Mouse (Mus musculus) brain, embryonic 18.5 days (tissue): ENCODE measurements around the gene Lix1l.
"Not testable (repeated sequence)": the region's sequence is repeated elsewhere in the genome, so short reads cannot be mapped to it uniquely, and the experiment has no call there.

Experiments used
- DNase-seq: peaks from one replicate; pipeline ENCODE4 v3.0.0-alpha.2; 2012; ENCODE audit warnings: low read depth, low spot score

Lix1l gene

DNA sequence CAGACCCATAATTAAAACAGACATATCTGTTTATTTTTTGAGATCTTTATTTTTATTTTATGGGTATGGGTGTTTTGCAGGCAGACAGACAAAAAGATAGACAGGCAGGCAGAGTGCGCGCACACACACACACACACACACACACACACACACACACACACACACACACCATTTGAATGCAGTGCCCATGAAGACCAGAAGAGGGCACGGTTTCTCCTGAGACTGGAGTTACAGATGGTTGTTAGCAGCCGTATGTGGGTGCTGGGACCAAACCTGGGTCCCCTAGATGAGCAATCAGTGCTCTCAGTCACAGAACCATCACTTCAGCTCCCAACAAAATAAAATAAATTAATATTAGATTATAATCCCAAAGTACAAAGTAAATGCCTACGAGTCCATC lies 17.6 kb upstream of the Lix1l start:
- DNase-seq, result no peak

DNA sequence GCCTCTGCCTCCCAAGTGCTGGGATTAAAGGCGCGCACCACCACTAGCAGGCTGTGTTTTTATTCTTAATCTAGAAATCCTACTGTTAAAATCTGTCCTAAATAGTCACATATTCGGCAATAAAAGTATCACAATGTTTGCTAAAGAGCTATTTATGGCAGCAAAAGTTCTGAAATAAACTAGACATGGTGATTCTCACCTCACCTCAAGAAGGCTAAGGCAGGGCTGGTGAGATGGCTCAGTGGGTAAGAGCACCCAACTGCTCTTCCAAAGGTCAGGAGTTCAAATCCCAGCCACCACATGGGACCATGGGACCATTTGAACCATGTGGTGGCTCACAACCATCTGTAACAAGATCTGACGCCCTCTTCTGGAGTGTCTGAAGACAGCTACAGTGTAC lies 10.3 kb upstream of the Lix1l start:
- no peak for DNase-seq

DNA sequence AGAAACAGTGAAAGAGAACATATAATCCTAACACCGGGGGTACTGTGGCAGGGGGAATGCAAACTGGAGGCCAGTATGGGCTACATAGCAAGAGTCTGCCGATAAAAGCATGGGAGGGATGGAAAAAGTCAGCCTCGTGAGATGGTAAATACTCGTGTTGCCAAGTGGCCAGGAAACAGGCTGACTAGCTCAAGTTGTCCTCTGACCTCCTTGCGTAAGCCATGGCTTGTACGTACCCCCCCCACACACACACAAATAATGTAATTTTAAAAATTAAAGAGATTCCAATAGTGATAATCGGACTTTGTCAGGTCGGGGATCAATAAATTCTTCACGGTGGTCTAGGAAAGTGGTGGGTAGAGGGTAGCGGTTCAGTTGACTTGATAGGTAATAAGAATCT lies 7.6 kb upstream of the Lix1l start:
- DNase-seq, result no peak

DNA sequence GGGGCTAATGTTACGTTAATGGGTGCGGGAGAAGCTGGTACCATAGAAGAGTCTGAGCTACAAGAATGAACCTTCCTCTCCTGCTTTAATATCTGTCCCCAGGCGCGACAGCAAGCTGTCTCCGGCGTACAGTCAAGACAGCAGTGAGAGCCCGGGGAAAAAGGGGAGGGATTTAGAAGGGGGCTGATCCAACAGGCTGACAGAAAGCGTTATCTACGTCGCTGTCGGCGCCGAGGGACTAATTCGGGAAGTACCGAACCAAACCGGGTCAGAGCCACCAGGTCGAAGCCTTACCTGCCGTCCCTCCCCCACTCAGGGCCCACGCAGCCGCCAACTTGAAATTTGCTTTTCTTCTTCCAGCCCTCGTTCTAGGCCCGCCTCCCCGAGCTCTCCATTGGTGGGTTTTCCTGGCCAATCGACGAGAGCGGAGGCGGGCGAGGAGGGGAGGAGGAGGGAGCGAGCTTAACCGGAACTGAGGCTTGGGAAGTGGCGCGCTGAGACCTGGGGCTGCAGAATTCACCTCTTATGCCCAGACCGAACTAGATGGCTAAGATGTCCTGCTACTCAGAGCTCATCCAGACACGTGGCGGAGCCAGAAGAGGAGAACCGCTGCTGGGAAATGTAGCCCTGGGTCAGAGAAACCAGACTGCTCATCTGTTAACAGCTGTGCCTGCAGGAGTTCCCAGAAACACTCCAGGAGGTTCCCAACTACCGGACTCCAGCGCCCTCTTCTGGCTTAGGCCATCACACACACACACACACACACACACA lies 7.0 kb upstream of the Lix1l start, which contains the start of gene Polr3gl:
Gene Polr3gl (minus strand): TSS at position 392 of the 771 bp plus-strand sequence.
- peak; percentile 90 for DNase-seq

DNA sequence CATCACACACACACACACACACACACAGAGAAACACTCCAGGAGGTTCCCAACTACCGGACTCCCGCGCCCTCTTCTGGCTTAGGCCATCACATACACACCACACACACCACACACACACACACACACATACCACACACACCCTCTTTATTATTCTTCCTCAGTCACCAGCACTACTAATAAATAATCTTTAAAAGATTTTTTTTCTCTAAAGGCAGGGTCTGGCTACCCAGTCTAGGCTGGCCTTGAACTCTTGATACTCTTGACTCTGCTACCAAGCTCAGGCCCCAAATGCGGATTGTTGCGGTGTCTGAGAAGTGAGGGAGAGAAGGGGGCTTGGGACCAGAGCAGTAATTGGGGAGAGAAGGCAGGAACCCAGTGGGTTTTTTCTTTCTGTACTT lies 6.1 kb upstream of the Lix1l start:
- no peak for DNase-seq

DNA sequence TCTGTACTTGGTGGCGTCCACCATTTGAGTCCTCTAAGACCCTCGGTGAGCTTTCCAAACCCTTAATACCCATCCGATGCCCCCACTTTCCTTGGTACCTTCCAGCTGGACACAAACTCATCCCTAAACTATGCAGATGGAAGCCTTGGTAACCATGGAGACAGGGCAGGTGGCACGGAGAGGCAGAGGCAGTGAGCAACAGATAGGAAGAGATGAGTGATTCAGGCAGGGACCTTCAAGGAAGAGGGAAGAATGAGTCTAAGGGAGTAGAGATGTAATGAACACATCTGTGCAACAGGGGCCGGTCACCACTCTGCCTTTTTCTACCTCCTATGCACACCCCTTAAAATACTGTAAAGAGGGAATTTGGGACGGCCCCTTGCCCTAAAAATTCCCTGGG lies 5.3 kb upstream of the Lix1l start:
- no peak for DNase-seq

DNA sequence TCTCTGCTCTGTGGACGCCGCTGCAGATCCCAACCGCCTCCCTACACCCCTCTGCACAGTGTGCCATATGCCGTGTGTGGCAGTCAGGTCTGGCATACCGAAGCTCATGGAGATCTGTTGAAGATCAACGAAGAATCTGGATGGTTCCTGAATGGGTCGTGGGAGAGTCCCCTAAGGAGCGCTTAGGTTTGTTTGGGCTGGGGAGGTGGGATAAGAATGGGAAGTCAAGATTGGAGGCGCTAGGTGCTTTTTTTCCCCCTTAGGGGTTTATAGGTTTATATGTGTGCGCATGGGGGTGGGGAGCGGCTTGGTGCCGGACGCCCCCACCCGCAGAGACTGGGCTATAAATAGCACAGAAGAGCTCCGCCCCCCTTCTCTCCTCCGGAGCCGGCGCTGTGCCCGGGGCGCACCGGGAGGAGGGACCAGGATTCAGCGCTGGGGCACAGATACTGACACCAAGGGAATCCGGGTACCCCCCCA lies 4.7 kb upstream of the Lix1l start, which contains the start of gene Ankrd34a:
Gene Ankrd34a (plus strand): TSS at position 409 of the 480 bp plus-strand sequence.
- no peak for DNase-seq

DNA sequence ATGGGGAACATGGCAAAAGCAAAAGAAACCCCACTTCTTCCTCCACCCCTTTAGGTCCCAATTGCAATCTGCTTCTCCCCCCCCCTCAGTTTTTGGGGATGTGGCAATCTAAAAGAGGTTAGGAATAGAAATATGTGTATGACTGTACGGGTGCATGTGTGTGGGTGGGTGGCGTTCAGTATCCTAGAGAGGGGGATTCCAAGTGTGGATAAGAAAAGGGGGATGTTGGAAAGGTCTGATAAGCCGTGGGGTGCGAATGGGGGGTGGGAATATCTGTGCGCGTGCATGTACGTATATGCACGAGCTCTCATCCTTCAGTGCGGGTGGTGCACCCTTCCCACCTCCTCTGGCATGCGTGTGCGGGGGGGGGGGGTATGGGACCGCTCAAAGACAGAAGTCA lies 4.1 kb upstream of the Lix1l start:
- DNase-seq, result no peak

DNA sequence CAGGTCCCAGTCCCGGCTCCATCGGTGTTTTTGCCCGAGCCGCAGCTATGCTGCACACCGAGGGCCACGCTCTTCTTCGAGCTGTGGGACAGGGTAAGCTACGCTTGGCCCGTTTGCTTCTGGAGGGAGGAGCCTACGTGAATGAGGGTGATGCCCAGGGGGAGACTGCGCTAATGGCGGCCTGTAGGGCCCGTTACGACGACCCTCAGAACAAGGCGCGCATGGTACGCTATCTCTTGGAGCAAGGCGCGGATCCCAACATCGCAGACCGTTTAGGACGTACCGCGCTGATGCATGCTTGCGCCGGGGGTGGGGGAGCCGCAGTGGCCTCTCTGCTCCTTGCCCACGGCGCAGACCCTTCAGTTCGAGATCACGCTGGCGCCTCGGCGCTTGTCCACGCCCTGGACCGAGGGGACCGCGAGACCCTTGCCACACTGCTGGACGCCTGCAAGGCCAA lies 3.5 kb upstream of the Lix1l start:
- no peak for DNase-seq

DNA sequence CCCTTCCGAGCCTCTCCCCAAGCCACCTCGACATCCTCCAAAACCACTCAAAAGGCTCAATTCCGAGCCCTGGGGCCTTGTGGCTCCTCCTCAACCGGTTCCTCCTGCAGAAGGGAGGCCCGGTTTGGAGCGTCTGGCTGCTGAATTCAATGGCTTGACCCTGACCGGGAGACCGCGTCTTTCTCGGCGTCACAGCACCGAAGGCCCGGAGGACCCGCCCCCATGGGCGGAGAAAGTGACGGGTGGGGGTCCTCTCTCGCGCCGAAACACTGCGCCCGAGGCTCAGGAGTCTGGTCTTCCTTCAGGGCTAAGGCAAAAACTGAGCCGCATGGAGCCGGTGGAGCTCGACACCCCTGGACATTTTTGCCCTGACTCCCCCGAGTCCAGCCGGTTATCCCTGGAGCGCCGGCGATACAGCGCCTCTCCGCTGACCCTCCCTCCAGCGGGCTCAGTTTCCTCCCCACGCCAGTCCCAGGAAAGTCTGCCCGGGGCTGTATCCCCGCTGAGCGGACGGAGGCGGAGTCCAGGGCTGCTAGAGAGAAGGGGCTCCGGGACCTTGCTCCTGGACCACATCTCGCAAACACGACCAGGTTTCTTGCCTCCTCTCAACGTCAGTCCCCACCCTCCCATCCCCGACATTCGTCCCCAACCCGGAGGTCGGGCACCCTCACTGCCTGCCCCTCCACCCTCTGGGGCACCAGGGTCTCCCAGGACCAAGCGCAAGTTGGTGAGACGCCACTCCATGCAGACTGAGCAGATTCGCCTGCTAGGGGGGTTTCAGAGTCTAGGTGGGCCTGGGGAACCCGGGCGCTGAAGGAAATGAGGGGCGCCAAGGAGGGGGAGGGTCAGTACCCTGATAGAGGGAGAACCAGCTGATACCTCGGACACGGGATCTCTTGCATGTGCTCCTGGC lies 2.5 kb upstream of the Lix1l start:
- DNase-seq, result no peak

DNA sequence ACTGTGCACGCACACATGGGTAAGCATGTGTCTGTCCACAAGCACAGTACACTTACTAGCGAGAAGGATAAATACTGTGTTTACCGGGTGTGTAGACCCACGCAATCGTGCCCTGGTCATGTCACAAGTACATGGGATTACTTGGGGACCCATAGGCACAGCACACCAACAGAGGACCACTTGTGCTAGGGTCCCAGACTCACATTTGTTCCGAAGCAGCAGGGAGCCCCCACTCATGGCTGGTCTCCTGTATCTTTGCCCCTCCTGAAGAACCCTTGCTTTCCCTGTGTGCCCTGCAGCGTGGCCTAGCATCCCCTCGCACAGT lies 1.9 kb upstream of the Lix1l start:
- DNase-seq, result no peak

DNA sequence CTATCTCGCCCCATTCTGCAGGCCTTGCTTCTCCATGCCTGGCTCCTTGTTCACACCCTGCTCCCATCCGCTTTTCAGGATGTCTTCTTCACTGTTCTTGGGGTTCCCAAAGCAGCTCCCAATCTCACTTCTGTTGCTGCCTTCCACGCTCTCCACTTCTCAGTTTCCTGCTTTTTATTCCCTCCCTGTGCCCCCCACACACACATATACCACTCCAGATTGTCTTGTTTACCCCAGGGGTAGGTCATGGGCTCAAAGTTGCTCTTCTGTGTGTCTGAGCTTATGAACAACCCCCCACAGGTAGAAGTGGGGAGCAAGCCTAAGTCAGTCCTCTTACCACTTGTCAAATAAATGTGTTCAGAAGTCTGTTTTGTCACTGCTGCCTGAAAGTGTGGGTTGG lies 1.5 kb upstream of the Lix1l start:
- no peak for DNase-seq

DNA sequence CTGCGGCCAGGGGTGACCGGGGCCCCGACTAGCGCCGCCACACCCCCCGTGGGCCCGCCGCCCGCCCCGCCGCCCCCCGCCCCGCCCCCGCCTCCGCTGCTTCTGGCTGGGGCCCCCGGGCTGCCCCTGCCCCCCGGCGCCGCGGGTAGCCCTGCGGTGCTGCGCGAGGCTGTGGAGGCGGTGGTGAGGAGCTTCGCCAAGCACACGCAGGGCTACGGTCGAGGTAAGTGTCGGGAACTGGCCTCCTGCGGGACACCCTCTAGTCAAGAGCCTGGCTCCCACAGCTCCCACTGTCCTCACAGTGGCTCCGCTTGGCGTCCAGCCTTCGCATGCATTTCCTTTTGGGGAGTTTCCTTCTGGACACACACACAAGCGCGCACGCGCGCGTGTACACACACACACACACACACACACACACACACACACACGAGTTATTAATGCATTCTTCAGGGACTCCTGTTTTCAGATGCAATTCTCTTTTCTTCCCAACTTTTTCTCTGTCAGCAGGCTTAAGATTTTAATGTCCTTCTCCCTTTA lies 370 bp downstream of the Lix1l start:
- DNase-seq, result no peak

DNA sequence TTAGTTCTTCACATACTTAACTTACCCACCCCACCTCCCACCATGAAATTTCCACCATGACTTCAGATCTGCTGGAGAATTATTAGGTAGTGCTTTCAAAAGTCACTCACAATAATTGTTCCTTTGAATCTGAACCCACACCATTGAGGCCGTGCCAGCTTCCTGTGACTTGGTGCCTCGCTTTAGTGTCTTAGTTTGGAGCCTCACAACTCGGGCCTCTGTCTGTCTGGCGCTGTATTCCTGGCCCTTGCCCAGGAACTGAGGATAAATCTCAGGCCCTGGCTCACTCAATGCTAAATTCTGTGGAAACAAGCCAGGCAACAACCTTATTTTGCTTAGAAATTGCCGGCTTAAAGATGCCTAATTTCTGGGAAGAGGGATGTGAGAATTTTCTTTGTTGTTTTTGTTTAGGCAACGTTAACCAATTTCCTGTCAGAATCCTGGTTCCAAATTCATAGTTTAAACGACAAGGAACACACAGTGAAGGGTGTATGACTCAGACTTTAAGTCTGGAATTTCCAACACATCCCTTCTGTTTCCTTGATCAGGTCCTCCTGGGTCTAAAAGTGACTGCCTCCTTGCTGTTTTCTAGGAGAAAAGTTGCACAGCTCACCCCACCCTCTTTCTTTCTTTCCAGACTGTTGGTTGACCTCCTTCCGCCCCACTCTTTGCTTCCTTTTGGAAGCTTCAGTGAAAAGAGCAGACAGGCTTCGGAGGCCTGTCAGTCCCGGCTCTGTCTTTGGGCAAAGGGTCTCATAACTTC lies 1.2 kb downstream of the Lix1l start:
- no peak for DNase-seq

DNA sequence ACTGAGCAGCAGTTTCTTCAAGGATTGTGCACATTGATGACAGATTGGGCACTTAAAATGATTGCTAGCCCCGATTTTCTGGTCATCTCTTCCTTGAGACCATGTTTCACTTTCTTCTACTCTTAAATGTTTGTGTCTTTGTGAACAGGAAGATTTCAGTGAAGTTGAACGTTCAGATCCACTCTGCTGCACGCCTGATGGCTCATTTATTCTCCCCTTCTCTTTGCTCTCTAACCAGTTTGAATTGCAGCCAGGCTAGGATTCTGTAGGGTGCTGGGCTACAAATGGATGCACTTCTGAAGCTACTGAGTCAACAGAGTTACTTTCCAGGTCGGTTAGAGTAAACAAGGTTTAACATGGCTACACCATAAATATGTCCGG lies 1.7 kb downstream of the Lix1l start:
- no peak for DNase-seq

DNA sequence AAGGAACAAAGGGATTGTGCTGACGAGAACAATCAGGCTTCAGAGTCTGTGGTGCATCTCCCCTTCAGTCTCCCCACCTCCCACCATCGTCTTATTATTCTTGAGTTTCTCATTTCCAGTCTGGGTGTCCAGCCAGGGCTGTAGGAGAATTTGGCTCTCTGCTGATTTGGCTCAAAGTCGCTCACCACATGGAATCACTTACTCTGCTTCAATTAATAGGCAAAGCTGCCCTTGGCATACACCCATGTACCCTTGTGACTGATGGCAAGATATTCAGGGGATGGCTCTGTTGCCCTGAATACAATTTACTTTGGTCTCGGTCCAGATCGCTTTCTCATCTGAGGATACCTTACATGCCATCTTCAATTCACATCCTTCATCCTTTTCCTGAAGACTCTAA lies 2.4 kb downstream of the Lix1l start:
- no peak for DNase-seq

DNA sequence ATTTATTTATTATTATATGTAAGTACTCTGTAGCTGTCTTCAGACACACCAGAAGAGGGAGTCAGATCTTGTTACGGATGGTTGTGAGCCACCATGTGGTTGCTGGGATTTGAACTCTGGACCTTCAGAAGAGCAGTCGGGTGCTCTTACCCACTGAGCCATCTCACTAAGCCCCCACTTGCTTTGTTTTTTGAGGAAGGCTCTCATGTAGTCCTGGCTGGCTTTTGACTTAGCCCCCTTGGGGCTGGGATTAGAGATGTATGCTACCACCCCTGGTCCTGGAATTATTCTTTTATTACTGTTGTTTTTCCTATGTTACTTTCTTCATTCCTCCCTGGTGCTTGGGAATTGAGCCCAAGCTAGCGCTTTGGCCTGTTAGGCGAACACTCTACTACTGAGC lies 5.1 kb downstream of the Lix1l start:
- not testable (repeated sequence) for DNase-seq

DNA sequence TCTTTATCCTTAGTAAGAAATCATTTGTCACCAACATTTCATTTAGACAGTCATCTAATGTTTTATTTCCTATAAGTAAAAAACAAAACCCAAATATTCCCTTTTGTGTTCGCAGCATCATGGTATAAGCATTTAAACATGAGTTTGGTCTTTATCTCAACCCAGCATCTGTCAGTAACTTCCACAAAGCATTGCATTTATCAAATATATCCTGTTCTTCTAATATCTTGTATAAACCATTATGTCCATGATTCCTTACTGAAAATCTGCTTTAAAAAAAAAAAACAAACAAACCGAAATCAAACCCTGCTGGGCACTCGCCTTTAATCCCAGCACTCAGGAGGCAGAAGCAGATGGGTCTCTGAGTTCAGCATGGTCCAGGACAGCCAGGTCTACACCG lies 5.7 kb downstream of the Lix1l start:
- DNase-seq, result no peak

DNA sequence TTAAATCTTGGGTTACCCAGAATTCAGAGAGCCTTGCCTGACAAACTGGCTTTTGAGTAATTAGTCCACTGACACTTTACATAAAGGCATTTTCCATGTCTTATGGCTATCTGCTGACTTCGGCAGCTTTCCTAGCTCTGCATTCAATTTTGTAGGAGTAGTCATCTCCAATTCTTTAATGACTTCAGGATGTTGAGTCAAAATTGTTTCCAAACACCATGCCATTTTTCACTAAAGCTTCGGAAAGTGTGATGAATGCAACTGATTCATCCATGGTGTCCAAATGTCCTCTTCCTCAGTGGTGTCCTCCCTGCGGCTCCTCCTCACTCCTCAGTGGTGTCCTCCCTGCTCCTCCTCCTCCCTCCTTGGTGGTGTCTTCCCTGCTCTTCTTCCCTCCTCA lies 17.0 kb downstream of the Lix1l start:
- no peak for DNase-seq

DNA sequence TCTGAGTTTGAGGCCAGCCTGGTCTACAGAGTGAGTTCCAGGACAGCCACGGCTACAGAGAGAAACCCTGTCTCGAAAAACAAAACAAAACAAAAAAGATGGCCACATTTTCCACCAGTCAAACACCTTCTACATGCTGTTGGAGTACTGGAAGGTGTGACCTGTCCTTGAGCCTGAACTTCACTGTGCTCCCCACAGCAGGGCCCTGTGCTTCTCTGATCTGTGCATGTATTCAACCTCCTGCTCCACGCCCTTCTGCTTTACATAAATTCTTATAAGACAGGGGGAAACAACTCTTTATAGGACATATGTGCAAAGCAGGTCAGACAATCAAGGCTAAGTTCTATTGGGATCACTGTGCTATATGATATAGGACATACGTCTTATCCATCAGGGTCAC lies 22.3 kb downstream of the Lix1l start:
- no peak for DNase-seq

DNA sequence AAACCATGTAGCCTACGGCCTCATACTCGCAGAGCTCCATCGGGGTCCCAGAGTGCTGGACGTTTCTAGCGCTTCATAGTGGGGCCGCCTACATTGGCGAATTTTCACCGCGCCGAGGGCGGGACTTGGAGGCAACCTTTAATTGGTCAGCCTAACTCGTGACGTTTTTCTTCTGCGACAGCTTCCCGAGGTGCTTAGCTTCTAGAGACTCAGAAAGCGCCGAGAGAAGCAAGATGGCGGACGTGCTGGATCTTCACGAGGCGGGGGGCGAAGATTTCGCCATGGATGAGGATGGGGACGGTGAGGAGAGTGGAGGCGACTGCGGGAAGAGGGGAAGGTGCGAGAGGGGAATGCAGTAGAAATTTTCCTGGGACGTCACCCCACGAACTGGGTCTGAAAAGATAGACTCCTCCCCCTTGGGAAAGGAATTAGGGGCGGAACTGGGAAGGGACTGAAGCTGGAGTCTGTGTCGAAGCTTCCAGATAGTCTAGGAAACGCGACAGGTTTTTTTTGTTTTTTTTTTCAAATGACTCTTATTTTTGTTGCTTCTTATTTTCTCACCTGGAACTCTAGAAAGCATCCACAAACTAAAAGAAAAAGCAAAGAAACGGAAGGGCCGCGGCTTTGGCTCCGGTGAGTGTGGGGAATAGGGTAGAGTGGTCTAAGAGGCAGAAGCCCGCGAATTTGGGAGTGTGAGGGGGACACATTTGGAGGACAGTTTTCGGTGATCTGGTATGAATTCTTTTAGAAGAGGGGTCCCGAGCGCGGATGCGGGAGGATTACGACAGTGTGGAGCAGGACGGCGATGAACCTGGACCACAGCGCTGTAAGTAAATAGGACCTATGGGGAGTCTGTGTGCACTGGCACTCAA lies 29.0 kb downstream of the Lix1l start, which contains the start of gene Rbm8a:
Gene Rbm8a (plus strand): TSS at position 205 of the 872 bp plus-strand sequence.
- peak; percentile 98 for DNase-seq
